Mouse (Mus musculus) liver, embryonic 13.5 days (tissue): Measurements from ENCODE around the gene Ppp4r4. TPM values are rescaled to one million over a fixed set of nuclear protein-coding genes. Genes with fewer than 3 reads are reported as not detected.
"Not testable (repeated sequence)": the region's sequence is repeated elsewhere in the genome, so short reads cannot be mapped to it uniquely, and the experiment has no call there.

Experiments used
- ATAC-seq: fragments of 200-750 bp; cut with Nextera tagmentation; 2 replicates; pipeline ENCODE4 v1.8.0; 2017; ENCODE audit warnings: low read depth, mild to moderate bottlenecking, moderate number of reproducible peaks, moderate library complexity
- DNase-seq: peaks from one replicate; pipeline ENCODE4 v3.0.0; 2022
- H3K27ac ChIP-seq: fragments of 300-500 bp; sonication (generic); 2 replicates; pipeline ENCODE4 v1.5.1; 2015; ENCODE audit warnings: moderate library complexity, mild to moderate bottlenecking, inconsistent platforms
- H3K27me3 ChIP-seq: fragments of 300-500 bp; sonication (generic); 2 replicates; pipeline ENCODE4 v1.6.1; 2015; ENCODE audit warnings: mild to moderate bottlenecking, inconsistent platforms
- H3K36me3 ChIP-seq: fragments of 300-500 bp; sonication (generic); 2 replicates; pipeline ENCODE4 v1.6.1; 2015; ENCODE audit warnings: mild to moderate bottlenecking, inconsistent platforms
- H3K4me1 ChIP-seq: fragments of 300-500 bp; sonication (generic); replicated peaks from 2 replicates; pipeline ENCODE4 v1.6.1; 2015; ENCODE audit warnings: inconsistent platforms
- H3K4me2 ChIP-seq: fragments of 300-500 bp; sonication (generic); 2 replicates; pipeline ENCODE4 v1.6.1; 2015; ENCODE audit warnings: inconsistent platforms, mild to moderate bottlenecking, moderate library complexity
- H3K4me3 ChIP-seq: fragments of 300-500 bp; sonication (generic); replicated peaks from 2 replicates; pipeline ENCODE4 v1.5.1; 2015; ENCODE audit warnings: mild to moderate bottlenecking, inconsistent platforms
- H3K9ac ChIP-seq: fragments of 300-500 bp; sonication (generic); 2 replicates; pipeline ENCODE4 v1.6.1; 2015; ENCODE audit warnings: mild to moderate bottlenecking, inconsistent platforms
- H3K9me3 ChIP-seq: fragments of 300-500 bp; sonication (generic); replicated peaks from 2 replicates; pipeline ENCODE4 v1.6.1; 2016; ENCODE audit warnings: inconsistent platforms
- polyA plus RNA-seq: library from polyadenylated mRNA; unstranded; fragments of >200 nt; fragmentation: Nextera tagmentation; extraction: Ambion mirVana; gene quantifications from 2 replicates; pipeline ENCODE4 v1.2.1, GENCODE M21; 2015

Gene Ppp4r4
- polyA plus RNA-seq, 1 experiment from 2014 or later = 1.1 TPM

- H3K4me1 ChIP-seq, DNase-seq, H3K4me2 ChIP-seq, H3K27ac ChIP-seq, H3K9ac ChIP-seq, H3K9me3 ChIP-seq, H3K27me3 ChIP-seq, H3K36me3 ChIP-seq, H3K4me3 ChIP-seq: not testable (repeated sequence)
- peak; percentile 30; the same call in 1 of the 2 replicates for ATAC-seq
These were observed 130.0 kb downstream of the Ppp4r4 start for GRCm38 (mm10) chr12:103662053-103662452.

Other genes with a start within 250 kb of the Ppp4r4 start
- gene Fam181a, start 221.3 kb upstream of the Ppp4r4 start, polyA plus RNA-seq = not detected in 2 replicates
- gene Asb2, start 176.3 kb upstream of the Ppp4r4 start, polyA plus RNA-seq = 2.4 and 2.6 TPM in 2 replicates
- 20.8 and 23.1 TPM in 2 replicates for gene Otub2, start 143.6 kb upstream of the Ppp4r4 start, polyA plus RNA-seq
- not detected in 2 replicates for gene 9330161L09Rik, start 124.5 kb upstream of the Ppp4r4 start, polyA plus RNA-seq
- gene Ddx24, start 106.5 kb upstream of the Ppp4r4 start, polyA plus RNA-seq = 81.9 and 86.0 TPM in 2 replicates
- gene Ifi27, start 98.1 kb upstream of the Ppp4r4 start, polyA plus RNA-seq = 15.6 and 15.9 TPM in 2 replicates
- 3.7 and 4.7 TPM in 2 replicates for gene Ifi27l2a, start 88.6 kb upstream of the Ppp4r4 start, polyA plus RNA-seq
- gene Ifi27l2b, start 75.1 kb upstream of the Ppp4r4 start, polyA plus RNA-seq = not detected in 2 replicates
- gene Serpina10, start 99.2 kb downstream of the Ppp4r4 start, polyA plus RNA-seq = 31.6 and 35.6 TPM in 2 replicates
- gene Serpina6, start 124.9 kb downstream of the Ppp4r4 start, polyA plus RNA-seq = 1,289 and 1,494 TPM in 2 replicates
- 0.08 and 0.10 TPM in 2 replicates for gene Serpina16, start 143.9 kb downstream of the Ppp4r4 start, polyA plus RNA-seq
- 0.07 and 0.12 TPM in 2 replicates for gene Serpina1f, start 163.2 kb downstream of the Ppp4r4 start, polyA plus RNA-seq
- 113 and 126 TPM in 2 replicates for gene Serpina1d, start 241.3 kb downstream of the Ppp4r4 start, polyA plus RNA-seq